Mouse (Mus musculus) CD4-positive, CD25-positive, alpha-beta regulatory T cell, adult 2 months (primary cell): ENCODE measurements at regions not wholly inside any gene's neighbourhood (a gene's known extent, or its start where the extent isn't known, plus 50 kb on each side); places are given as distances from the start of the nearest gene placed in this dataset.

ENCODE experiments used
- DNase-seq: peaks from one replicate; pipeline ENCODE4 v3.0.0-alpha.2; 2012; ENCODE audit warnings: low read depth, low spot score

GRCm38 (mm10) chr9:60931290-60931689 lies 136.9 kb downstream of the Uaca start:
- no peak for DNase-seq

DNA sequence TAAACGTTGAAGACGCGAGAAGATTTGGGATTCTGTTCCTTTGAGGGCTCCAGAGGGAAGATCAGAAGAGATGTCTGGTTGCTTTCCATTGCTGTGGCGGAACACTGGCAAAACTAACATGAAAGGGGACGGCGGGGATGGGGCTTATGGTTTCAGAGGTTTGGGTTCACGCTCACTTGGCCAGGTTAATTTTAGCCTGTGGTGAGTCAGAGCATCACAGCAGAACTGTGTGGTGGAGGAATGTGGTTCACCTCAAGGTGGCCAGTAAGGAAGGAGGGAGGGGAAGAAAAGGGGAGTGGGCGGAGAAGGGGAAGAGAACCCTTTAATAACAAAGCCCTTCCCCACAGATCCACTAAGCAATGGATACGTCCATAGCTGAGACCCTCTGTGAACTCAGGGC lies 142.6 kb downstream of the Uaca start:
- DNase-seq, result no peak

DNA sequence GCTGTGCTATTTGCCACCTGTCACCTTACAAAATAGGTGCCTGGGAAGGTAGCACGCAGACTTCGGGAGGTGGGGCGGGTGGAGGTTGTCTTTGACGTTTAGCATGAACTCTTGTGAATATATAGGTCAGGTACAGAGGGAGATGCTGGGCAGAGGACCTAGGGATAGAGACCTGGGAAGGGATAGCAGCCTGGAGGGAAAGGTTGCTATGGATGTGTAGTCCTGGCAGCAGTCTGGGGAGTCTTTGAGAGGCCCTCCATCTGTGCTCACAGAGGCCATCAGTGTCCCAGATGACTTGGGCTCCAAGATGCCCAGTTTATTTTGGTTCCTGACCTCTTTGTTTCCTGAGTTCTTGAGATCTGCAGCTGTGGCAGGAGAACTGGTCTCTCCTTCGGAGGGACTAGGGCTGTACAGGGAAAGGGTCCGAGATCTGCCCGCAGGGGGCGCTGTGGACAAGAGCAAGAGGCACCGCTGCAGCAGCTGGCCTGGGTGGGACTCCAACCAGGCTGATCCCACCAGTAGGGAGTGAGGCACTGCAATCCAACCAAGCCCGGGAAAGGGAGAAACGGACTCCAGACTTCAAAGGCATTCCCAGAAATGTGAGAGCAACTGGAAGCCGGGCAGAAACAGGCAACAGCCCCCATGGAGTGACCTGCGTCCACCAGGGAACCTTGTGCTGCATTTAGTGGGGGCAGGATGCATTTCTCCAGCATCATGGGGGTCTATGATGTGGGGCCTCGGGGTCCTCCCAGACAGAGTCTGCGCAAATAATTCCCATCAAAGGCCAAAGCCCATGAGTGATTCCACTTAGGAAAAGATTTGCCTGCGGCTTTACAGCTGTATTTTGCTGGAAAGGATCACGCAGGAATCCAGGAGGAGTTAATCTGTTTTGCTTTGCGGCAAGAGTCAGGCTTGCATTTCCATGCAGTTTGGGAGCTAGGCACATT lies 145.8 kb downstream of the Uaca start:
- DNase-seq, result peak; percentile 78

- no peak for DNase-seq
Measured at GRCm38 (mm10) chr9:60947363-60947762, 153.0 kb downstream of the Uaca start.

GRCm38 (mm10) chr9:60948531-60949070 lies 154.3 kb downstream of the Uaca start:
- no peak for DNase-seq

GRCm38 (mm10) chr9:60950161-60950560 lies 155.8 kb downstream of the Uaca start:
- no peak for DNase-seq

DNA sequence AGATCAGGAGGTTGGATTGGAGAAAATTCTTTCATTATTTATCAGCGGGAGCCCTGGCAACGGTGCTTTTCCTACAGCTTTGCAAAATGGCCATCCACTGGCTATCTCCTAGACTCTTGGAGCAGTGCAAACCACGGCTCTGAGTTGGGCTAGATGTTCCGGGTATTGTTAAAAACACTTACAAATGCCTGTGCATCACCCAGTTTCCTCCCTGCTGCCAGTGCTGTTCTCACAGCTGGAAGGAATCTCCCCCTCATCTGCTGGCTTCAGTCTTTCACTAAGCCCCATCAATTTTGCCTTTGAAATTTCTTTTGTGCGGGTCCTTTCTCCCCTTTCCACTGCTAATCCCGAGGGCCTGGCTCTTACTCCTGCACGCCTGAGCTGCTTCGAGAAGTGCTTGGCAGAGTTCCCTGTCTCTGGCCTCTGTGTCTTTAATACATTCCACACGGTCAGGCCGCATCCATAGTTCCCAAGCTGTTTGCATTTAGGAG lies 156.8 kb downstream of the Uaca start:
- DNase-seq, result no peak

GRCm38 (mm10) chr9:60957438-60957837 lies 163.1 kb downstream of the Uaca start:
- no peak for DNase-seq

DNA sequence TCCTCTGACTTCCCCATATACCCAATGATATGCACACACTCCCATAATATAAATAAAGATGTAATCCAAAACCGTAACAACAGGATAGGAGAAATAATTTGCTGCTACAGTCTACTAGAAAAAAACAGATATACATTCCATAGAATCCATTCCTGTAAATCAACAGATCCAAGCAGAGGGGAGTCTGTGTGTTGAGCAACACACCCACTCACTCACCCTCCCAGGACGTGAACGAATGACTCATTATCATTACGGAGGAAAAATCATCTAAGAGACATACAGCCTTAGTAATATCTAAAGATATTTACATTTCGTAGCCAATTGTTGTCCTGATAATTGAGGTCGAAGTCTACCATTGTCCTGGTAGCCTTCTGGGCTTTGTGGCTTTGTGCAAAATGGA lies 165.2 kb downstream of the Uaca start:
- DNase-seq, result no peak

DNA sequence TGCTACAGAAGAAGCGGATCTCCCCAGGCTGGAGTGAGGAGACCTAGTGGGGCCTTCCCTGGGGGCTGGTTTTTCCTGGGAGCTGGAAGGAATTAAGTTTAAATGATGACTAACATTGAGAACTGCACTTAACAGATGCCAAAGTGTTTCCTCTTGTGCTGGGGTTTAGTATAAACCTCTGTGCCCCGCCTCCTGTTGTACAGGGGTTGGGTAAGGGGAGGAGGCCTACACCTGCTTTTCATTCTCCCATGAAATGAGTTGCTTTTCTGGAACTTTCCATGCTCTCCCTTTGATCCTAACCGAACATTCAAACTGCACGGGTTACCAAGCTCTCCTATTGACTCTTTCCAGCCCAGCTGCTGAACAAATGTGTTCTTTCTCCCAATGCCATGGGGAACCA lies 167.7 kb downstream of the Uaca start:
- no peak for DNase-seq

DNA sequence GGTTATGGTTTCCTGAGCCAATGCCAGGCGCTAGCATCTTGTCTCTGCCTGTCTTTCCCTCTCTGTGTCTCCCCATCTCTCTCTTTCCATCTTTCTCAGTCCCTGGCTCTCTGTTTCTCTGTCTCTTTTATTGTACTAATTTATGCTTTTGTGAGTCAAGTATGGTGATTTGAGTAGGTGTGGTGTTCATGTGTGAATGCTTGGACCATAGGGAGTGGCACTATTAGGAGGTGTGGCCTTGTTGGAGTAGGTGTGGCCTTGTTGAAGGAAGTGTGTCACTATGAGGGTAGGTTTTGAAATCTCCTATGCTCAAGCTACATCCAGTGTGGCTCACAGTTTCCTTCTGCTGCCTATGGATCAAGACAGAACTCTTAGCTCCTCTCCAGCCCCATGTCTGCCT lies 171.3 kb downstream of the Uaca start:
- no peak for DNase-seq

DNA sequence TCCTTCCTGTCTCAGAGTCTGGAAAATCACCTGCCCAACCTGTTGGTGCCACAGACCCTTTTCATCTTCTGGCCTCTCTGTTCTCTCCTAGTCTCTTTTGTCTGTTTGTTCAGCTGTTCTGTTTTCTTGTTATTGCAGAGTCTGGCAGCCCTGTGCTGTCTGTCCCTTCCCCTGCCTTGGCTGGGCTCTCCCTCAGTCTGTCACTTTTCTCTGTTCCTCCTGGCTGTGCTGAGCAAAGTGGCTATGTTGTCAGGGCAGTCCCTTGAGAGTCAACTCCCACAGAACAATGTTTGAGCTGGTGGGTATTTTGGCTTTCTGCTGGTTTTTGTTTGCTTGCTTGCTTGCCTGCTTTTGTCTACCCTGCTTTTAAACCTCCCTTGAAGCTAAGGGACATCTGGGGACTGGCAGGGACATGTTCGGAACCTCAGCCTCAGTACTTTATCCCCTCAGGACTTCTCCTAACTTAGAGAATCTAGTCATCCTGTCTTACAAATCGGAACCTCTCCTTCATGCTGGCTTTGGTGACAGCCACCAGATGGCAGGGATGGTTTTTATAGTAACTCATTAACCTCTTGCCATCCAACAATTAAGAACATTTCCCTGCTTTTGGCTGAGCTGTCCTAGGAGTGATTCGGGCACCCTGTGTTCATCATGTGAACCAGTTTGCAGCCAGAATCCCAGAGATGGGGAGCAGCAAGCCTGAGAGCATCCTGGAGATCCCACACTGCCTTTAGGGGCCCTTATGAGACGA lies 174.1 kb downstream of the Uaca start:
- peak; percentile 29 for DNase-seq

DNA sequence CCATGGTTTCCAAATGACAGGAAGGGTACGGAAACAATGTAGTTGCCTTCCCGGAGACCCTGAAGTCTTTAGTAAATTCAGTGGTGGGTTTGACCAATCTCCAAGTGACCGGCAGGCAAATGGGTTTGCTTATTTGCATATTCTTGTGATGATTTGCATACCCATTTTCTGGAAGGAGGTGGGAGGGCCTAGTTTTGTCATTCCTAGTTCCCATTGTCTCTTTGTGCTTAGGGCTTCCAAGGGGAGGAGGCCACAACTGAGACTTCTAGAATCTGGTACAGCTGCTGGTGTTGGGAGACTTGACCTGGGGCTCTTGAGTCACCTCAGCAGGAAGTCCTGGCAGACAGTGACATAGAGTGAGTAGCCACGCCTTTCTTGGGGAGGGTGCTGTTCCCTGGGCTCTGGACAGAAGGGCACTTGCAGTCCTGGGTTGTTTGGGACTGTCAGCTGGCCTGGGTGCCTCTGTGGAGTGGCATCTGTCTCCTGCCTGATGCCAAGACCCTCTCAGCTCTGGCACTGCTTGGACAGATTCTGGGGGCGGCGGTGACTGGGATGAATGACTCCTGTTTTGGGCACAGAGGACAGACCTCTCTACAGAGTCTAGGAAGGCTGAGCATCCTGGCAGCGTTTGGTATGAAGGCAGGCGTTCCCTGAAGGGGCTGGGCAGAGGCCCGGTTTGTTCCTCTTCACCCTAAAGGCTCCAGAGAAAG lies 178.0 kb downstream of the Uaca start:
- DNase-seq, result no peak

- DNase-seq, result no peak
Measured at GRCm38 (mm10) chr9:60974546-60974945, 180.2 kb downstream of the Uaca start.

DNA sequence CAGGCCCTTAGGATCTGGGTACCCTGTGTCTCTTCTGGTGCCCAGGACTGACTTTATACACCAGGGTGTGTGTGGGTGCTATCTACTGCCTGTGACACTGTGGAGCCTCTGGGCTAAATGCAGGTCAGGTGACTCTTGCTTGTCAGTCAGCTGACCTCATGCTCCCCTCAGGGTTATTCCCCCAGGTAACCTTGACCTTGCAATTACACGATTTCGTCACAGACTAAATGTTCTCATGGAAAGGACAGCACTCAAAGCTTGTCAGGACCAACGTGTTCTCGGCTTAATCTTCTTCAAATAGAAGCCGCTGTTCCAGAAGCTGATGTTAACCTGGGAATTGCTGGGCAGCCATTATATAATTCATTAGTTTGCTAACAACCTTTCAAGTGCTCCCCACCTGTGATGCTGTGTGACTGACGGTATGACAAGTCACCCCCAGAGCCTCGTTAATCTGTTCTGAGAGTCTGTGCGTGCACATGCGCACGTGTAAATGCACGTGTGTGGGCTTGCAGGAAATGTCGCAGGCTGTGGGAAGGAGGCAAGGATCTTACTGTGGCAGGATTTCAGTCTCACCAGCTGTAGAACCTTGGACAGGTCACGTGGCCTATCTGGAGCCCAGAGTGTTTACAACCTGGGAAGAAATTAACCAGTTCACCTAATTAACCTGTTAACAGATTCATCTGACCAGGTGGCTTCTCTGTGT lies 188.2 kb downstream of the Uaca start:
- DNase-seq, result no peak

DNA sequence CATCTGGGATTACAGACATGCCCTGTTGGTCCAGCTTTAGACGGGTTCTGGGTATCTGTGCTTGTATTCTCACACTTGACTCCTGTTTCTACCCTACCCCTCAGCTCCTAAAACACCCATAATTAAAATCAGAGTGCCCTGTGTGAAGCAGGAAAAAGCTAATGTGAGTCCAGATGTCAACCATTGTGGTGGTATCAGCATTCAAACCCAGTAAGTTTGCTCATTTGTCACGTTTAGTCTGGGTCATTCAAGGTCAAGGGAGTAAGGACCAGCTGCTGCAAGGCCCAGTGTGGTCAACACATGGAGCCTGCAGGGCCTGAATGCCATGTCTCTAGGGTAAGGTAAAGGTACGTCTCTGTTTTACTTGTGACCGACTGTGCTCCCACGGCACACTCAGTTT lies 188.9 kb downstream of the Uaca start:
- DNase-seq, result no peak

DNA sequence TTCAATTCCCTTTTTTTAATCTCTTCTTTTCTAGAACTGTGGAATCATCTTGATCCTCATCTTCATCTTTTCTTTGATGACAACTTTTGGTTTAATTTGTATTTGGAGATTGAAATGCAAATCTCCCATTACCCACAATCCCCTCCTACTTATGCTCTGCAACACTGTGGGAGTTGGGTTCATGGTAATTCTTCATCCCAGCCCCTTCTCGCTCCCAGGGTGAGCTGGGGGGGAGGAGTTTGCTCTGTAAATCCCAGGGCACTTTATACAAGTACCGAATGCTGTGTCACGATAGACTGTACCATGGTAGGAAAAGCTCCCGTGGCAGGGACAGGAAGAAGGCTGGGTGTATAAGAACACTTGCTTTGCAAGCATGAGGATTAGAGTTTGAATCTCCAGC lies 193.8 kb downstream of the Uaca start:
- no peak for DNase-seq

GRCm38 (mm10) chr9:60989670-60990391 lies 195.5 kb downstream of the Uaca start:
- DNase-seq, result no peak

DNA sequence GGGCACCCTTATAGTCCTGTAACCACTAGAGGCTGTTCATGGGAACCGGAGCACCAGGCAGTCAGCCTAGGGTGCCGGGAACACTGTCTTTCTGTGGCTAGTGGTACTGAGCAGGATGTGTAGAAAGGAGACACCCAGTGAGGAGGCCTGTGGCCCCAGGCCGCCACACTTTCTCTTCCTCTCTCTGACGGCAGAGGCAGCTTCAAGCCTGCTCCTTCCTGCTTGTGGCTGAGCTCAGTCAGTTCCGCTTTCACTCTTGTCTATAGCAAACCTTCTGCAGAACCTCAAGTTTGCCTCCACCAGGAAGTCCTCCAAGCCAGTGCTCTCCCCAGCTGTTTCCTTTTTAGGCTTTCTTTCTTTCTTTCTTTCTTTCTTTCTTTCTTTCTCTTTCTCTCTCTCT lies 197.2 kb downstream of the Uaca start:
- peak; percentile 88 for DNase-seq

- DNase-seq, result no peak
Measured at GRCm38 (mm10) chr9:60993661-60994060, 199.3 kb downstream of the Uaca start.
